Mouse (Mus musculus): ENCODE measurements at regions not wholly inside any gene's neighbourhood (a gene's known extent, or its start where the extent isn't known, plus 50 kb on each side); places are given as distances from the start of the nearest gene placed in this dataset.

DNA sequence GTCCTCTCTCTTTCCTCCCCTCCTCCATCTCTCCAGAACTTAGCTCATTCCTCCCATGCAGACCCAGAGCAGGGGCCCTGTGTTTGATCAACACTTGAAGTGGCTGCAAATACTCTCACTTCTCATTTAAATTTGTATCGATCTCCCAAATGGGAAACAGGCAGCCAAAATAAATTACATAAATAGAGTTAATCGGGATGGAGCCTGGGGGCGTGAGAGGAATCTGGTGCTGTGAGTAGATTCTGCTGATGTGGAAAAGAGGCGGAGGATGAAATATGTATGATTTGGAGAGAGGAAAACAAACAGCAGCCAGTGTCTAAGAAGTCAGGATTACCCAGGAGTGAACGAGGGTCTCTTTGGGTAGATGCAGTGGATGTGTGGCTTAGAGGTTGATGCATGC lies 121.6 kb upstream of the Xylt1 start:
- TF ChIP-seq CTCF (IDR thresholded peaks at IDR 0.05; ENCODE audit: control insufficient read depth, insufficient read depth, insufficient read length), result no peak
- no peak for TF ChIP-seq CEBPB (IDR thresholded peaks at IDR 0.05; ENCODE audit: low read depth)
- no peak for TF ChIP-seq MAX (IDR thresholded peaks at IDR 0.05)
- TF ChIP-seq MYOG (IDR thresholded peaks at IDR 0.05; ENCODE audit: control insufficient read depth, extremely low read depth, insufficient read length), result no peak
- no peak for TF ChIP-seq FOSL1 (IDR thresholded peaks at IDR 0.05; ENCODE audit: insufficient read depth, low read length, poor library complexity, severe bottlenecking)
- no peak for TF ChIP-seq USF1 (IDR thresholded peaks at IDR 0.05; ENCODE audit: low read depth)
- no peak for TF ChIP-seq MYOD1 (IDR thresholded peaks at IDR 0.05; ENCODE audit: control insufficient read depth, insufficient read length, low read depth)

Measured in C2C12 (cell line).